Mouse (Mus musculus): ENCODE measurements around the gene Crocc.

Crocc gene

GRCm38 (mm10) chr4:141020811-141021613, 39.3 kb downstream of the Crocc start:
- in situ Hi-C loops (cut with MboI, MseI), result no loop called here

- in situ Hi-C loops (cut with MboI, MseI), result no loop called here
These were observed 40.1 kb downstream of the Crocc start for GRCm38 (mm10) chr4:141020220-141020619.

GRCm38 (mm10) chr4:141017657-141018436, 42.5 kb downstream of the Crocc start:
- in situ Hi-C loops (cut with MboI, MseI), result no loop called here

GRCm38 (mm10) chr4:141016311-141016710, 44.0 kb downstream of the Crocc start:
- in situ Hi-C loops (cut with MboI, MseI), result no loop called here

- in situ Hi-C loops (cut with MboI, MseI), result no loop called here
These were observed 45.0 kb downstream of the Crocc start for GRCm38 (mm10) chr4:141015356-141015755.

GRCm38 (mm10) chr4:141014856-141015255, 45.5 kb downstream of the Crocc start:
- in situ Hi-C loops (cut with MboI, MseI), result no loop called here

- in situ Hi-C loops (cut with MboI, MseI), result no loop called here
These were observed 46.2 kb downstream of the Crocc start for GRCm38 (mm10) chr4:141014114-141014513.

- in situ Hi-C loops (cut with MboI, MseI), result no loop called here
These were observed 47.8 kb downstream of the Crocc start for GRCm38 (mm10) chr4:141012558-141012957.

- in situ Hi-C loops (cut with MboI, MseI), result no loop called here
These were observed 48.6 kb downstream of the Crocc start for GRCm38 (mm10) chr4:141011556-141012328.

GRCm38 (mm10) chr4:141010941-141011429, 49.4 kb downstream of the Crocc start:
- in situ Hi-C loops (cut with MboI, MseI), result no loop called here

- in situ Hi-C loops (cut with MboI, MseI), result no loop called here
These were observed 49.8 kb downstream of the Crocc start for GRCm38 (mm10) chr4:141010526-141010925.

GRCm38 (mm10) chr4:141010118-141010517, 50.2 kb downstream of the Crocc start, which contains the start of gene Mfap2:
TSS of gene Mfap2 (plus strand) at chr4:141010418.
- in situ Hi-C loops (cut with MboI, MseI), result no loop called here

- in situ Hi-C loops (cut with MboI, MseI), result no loop called here
These were observed 52.3 kb downstream of the Crocc start for GRCm38 (mm10) chr4:141008028-141008427.

GRCm38 (mm10) chr4:141005983-141006382, 54.4 kb downstream of the Crocc start:
- in situ Hi-C loops (cut with MboI, MseI), result no loop called here

- in situ Hi-C loops (cut with MboI, MseI), result no loop called here
These were observed 63.5 kb downstream of the Crocc start for GRCm38 (mm10) chr4:140996812-140997211.

- in situ Hi-C loops (cut with MboI, MseI), result no loop called here
These were observed 64.5 kb downstream of the Crocc start for GRCm38 (mm10) chr4:140995811-140996210.

GRCm38 (mm10) chr4:140993846-140994245, 66.5 kb downstream of the Crocc start:
- in situ Hi-C loops (cut with MboI, MseI), result no loop called here

GRCm38 (mm10) chr4:140992215-140992614, 68.1 kb downstream of the Crocc start:
- in situ Hi-C loops (cut with MboI, MseI), result no loop called here

GRCm38 (mm10) chr4:140989447-140989846, 70.9 kb downstream of the Crocc start:
- in situ Hi-C loops (cut with MboI, MseI), result loop anchor here in 1 of 2 experiments (5.0 kb wide), 1 partner anchor 73 kb away; the partner anchor contains the start of gene Crocc

- in situ Hi-C loops (cut with MboI, MseI), result loop anchor here in 1 of 2 experiments (5.0 kb wide), 1 partner anchor 74 kb away; the partner anchor contains the start of gene Crocc
These were observed 71.6 kb downstream of the Crocc start for GRCm38 (mm10) chr4:140988706-140989290.

GRCm38 (mm10) chr4:140987476-140987875, 72.9 kb downstream of the Crocc start:
- in situ Hi-C loops (cut with MboI, MseI), result loop anchor here in 1 of 2 experiments (5.0 kb wide), 1 partner anchor 75 kb away; the partner anchor contains the start of gene Crocc

Measured in T-helper 17 cell (primary cell).